Comparison of ENCODE assay signal across 17 mouse cellular contexts in the genomic region with DNA sequence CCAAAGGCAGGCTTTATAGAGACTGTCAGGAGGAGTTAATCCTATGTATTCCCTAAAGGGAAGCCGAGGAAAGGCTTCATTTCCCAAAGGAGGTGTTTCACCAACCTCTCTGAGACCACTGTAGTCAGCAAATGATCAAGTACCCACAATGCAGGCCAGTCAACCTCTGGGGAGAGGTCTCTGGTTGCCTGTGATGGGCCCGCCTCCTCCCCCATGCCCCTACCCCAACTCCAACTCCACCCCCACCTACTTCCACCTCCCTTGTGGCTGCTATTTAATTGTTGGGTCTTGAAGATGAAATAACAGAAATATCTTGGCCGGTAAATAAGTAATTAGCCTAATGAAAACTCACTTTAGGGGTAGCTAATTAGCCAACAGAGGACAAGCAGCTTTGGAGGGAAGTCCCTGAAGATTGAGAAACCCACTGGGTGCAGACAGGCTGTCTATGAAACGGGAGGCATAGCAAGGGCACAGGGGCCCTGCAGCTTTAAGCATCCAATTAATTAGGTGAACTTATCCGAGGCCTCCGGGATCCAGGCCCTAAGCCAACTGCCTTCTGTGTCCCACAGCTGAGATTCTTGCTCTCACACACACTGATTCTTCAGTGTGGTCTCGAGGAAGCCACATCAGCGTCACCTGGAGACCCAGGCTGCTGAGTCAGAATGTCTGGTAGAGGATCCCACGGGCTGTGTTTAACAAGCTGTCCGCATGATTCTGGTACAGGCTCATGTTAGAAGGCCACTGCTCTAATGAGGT.
DNase-seq lines count a peak whose midpoint lies in the region; ATAC-seq lines count a peak whose summit lies in the region.
"Had no signal": no experiment of that assay in that cellular context is flagged by ENCODE, and none has a peak within 500 bp of the region (broad histone marks: within the 10 kb centered on the region; RNA-seq: fewer than 3 reads in every experiment).

No protein-coding gene starts in this region.

- H3K36me3 ChIP-seq in embryonic facial prominence, embryonic 11.5 days (replicated peaks; ENCODE audit: control insufficient read depth, insufficient read depth, low read depth, low read length): no peaks in the 10 kb centered on the region
- no peaks in the 10 kb centered on the region for H3K36me3 ChIP-seq in embryonic facial prominence, embryonic 10.5 days (replicated peaks)
- no peaks in the 10 kb centered on the region for H3K36me3 ChIP-seq in neural tube, embryonic 12.5 days
- no peaks in the 10 kb centered on the region for H3K36me3 ChIP-seq in limb, embryonic 11.5 days (ENCODE audit: control insufficient read depth, insufficient read depth, low read length)
- H3K36me3 ChIP-seq: intestine, embryonic 15.5 days; liver, embryonic 13.5 days; neural tube, embryonic 13.5 days had no signal

- H3K4me1 ChIP-seq in embryonic facial prominence, embryonic 11.5 days (ENCODE audit: control insufficient read depth, insufficient read depth, low read length): no peaks in the 10 kb centered on the region
- H3K4me1 ChIP-seq in embryonic facial prominence, embryonic 10.5 days: peaks cover 13% of the 10 kb centered on the region
- no peaks in the 10 kb centered on the region for H3K4me1 ChIP-seq in neural tube, embryonic 12.5 days
- H3K4me1 ChIP-seq in limb, embryonic 11.5 days (ENCODE audit: control insufficient read depth, insufficient read depth, low read length): 0 out of 2 replicates have a peak, but pooled peaks cover 5% of the 10 kb centered on the region
- H3K4me1 ChIP-seq: intestine, embryonic 15.5 days; liver, embryonic 13.5 days had no signal

- DNase-seq in embryonic facial prominence, embryonic 11.5 days (ENCODE audit: low spot score): no peak
- DNase-seq in embryonic facial prominence, embryonic 10.5 days (ENCODE audit: low spot score): no peak
- DNase-seq in neural tube, embryonic 10.5 days (ENCODE audit: extremely low spot score, low spot score): no peak
- DNase-seq in limb, embryonic 11.5 days (ENCODE audit: low spot score): peak; percentile 28
- peak; percentile 5 for DNase-seq in retina, postnatal 7 days (ENCODE audit: low read depth, low spot score)
- DNase-seq in gastrocnemius, adult 8-10 months (ENCODE audit: low spot score in 2 of 2): no peak
- no peak for DNase-seq in kidney, postnatal 14 days
- DNase-seq: cerebellum, adult 18-20 months; heart, postnatal 10 days; liver, embryonic 13.5 days; right cerebral cortex, postnatal 25 days; thymus, adult 2 months had no signal

- ATAC-seq in embryonic facial prominence, embryonic 11.5 days (replicated peaks; ENCODE audit: insufficient number of reproducible peaks, low FRiP score, low TSS enrichment, low read depth): peak; percentile 52
- ATAC-seq in neural tube, embryonic 12.5 days (ENCODE audit: low FRiP score, low read depth): peak; percentile 17; the same call in 1 of the 2 replicates
- peak; percentile 39; the same call in 1 of the 2 replicates for ATAC-seq in limb, embryonic 11.5 days (ENCODE audit: insufficient number of reproducible peaks, low FRiP score, low TSS enrichment, low read depth)
- ATAC-seq: intestine, embryonic 15.5 days had no signal

- WGBS in embryonic facial prominence, embryonic 11.5 days: 72% methylated on average over 10 of the region's 10 CpGs
- 77% methylated on average over 10 of the region's 10 CpGs for WGBS in embryonic facial prominence, embryonic 10.5 days
- WGBS in neural tube, embryonic 12.5 days: 77% methylated on average over 10 of the region's 10 CpGs
- WGBS in limb, embryonic 11.5 days: 54% methylated on average over 10 of the region's 10 CpGs

- H3K4me3 ChIP-seq in embryonic facial prominence, embryonic 11.5 days (ENCODE audit: low read depth, low read length): no peak overlapping the region
- H3K4me3 ChIP-seq in embryonic facial prominence, embryonic 10.5 days: no peak overlapping the region
- H3K4me3 ChIP-seq in neural tube, embryonic 12.5 days: no peak overlapping the region
- H3K4me3 ChIP-seq in limb, embryonic 11.5 days (ENCODE audit: low read depth, low read length): no peak overlapping the region
- H3K4me3 ChIP-seq: intestine, embryonic 15.5 days; layer of hippocampus, adult 2 months; liver, embryonic 13.5 days; megakaryocyte, embryonic 14.5 days; neural tube, embryonic 13.5 days had no signal

- no peak overlapping the region for H3K4me2 ChIP-seq in embryonic facial prominence, embryonic 11.5 days (ENCODE audit: low read depth, low read length)
- H3K4me2 ChIP-seq in neural tube, embryonic 12.5 days (replicated peaks): no peak overlapping the region
- no peak overlapping the region for H3K4me2 ChIP-seq in limb, embryonic 11.5 days (ENCODE audit: low read depth, severe bottlenecking)
- H3K4me2 ChIP-seq: intestine, embryonic 15.5 days; liver, embryonic 13.5 days; neural tube, embryonic 13.5 days had no signal

- H3K9ac ChIP-seq in embryonic facial prominence, embryonic 11.5 days (replicated peaks; ENCODE audit: low read length): no peak overlapping the region
- H3K9ac ChIP-seq in neural tube, embryonic 12.5 days: no peak overlapping the region
- H3K9ac ChIP-seq in limb, embryonic 11.5 days (ENCODE audit: low read length): no peak overlapping the region
- H3K9ac ChIP-seq: intestine, embryonic 15.5 days; liver, embryonic 13.5 days; neural tube, embryonic 13.5 days had no signal

- H3K9me3 ChIP-seq in embryonic facial prominence, embryonic 11.5 days (replicated peaks; ENCODE audit: control insufficient read depth, low read length): no peaks in the 10 kb centered on the region
- H3K9me3 ChIP-seq in embryonic facial prominence, embryonic 10.5 days: 0 out of 2 replicates have a peak, but pooled peaks cover 4% of the 10 kb centered on the region
- no peaks in the 10 kb centered on the region for H3K9me3 ChIP-seq in neural tube, embryonic 12.5 days
- no peaks in the 10 kb centered on the region for H3K9me3 ChIP-seq in limb, embryonic 11.5 days (ENCODE audit: control insufficient read depth, low read length)
- H3K9me3 ChIP-seq: intestine, embryonic 15.5 days; liver, embryonic 13.5 days; neural tube, embryonic 13.5 days had no signal

- no peaks in the 10 kb centered on the region for H3K27me3 ChIP-seq in embryonic facial prominence, embryonic 11.5 days (ENCODE audit: control insufficient read depth, insufficient read depth, low read length)
- no peaks in the 10 kb centered on the region for H3K27me3 ChIP-seq in embryonic facial prominence, embryonic 10.5 days (replicated peaks; ENCODE audit: low read depth, poor library complexity, severe bottlenecking)
- H3K27me3 ChIP-seq in neural tube, embryonic 12.5 days (replicated peaks): no peaks in the 10 kb centered on the region
- H3K27me3 ChIP-seq in limb, embryonic 11.5 days (ENCODE audit: control insufficient read depth, insufficient read depth, low read length): no peaks in the 10 kb centered on the region
- H3K27me3 ChIP-seq: intestine, embryonic 15.5 days; liver, embryonic 13.5 days; megakaryocyte, embryonic 14.5 days; neural tube, embryonic 13.5 days had no signal

- H3K27ac ChIP-seq in embryonic facial prominence, embryonic 11.5 days (replicated peaks; ENCODE audit: low read depth, low read length): no peak overlapping the region
- H3K27ac ChIP-seq in embryonic facial prominence, embryonic 10.5 days (replicated peaks): no peak overlapping the region
- no peak overlapping the region for H3K27ac ChIP-seq in neural tube, embryonic 12.5 days
- 0 out of 2 replicates have a peak overlapping the region, but pooled peaks have one; percentile 4 for H3K27ac ChIP-seq in limb, embryonic 11.5 days (replicated peaks; ENCODE audit: low read depth, low read length)
- H3K27ac ChIP-seq: intestine, embryonic 15.5 days; layer of hippocampus, adult 2 months; liver, embryonic 13.5 days; neural tube, embryonic 13.5 days had no signal

Comparison
In these comparisons a context has a peak if more than half of its experiments do, and no peak if none do; other contexts are left out.
1. DNase-seq: peak in limb, embryonic 11.5 days (single experiment) and retina, postnatal 7 days (single experiment); none in embryonic facial prominence, embryonic 11.5 days (single experiment), embryonic facial prominence, embryonic 10.5 days (single experiment), neural tube, embryonic 10.5 days (single experiment), gastrocnemius, adult 8-10 months (0 of 2) and kidney, postnatal 14 days (single experiment).
2. Peak in every context shown above with its lines, with median percentiles within 50 percentile points of each other: ATAC-seq.